Mouse (Mus musculus) cortical plate, adult 2 months (tissue): Measurements from ENCODE around the gene Degs2.

Experiments
- CTCF ChIP-seq: fragments of 200-500 bp; IDR thresholded peaks from 2 replicates; pipeline ENCODE4 v1.5.1; 2011; ENCODE audit warnings: mild to moderate bottlenecking, control low read depth, low read length; ENCODE audit not compliant: insufficient read depth; ENCODE audit errors: extremely low read depth
- POLR2A ChIP-seq: fragments of 200-500 bp; IDR thresholded peaks from 2 replicates; pipeline ENCODE4 v1.6.1; 2011; ENCODE audit warnings: mild to moderate bottlenecking, low read length, control low read depth; ENCODE audit not compliant: insufficient read depth; ENCODE audit errors: extremely low read depth

- TF ChIP-seq CTCF (no peak), POLR2A (no peak)
These were observed 12.9 kb downstream of the Degs2 start for GRCm38 (mm10) chr12:108689167-108689566.
